Mouse (Mus musculus) intestine, postnatal 0 days (tissue): Measurements from ENCODE around the gene Capn9. TPM values are rescaled to one million over a fixed set of nuclear protein-coding genes. Genes with fewer than 3 reads are reported as not detected.
A peak's percentile ranks its signal among the peaks of the same experiment; 100 is the strongest.

Experiments used
- ATAC-seq: fragments of 200-750 bp; cut with Nextera tagmentation; 2 replicates; pipeline ENCODE4 v1.8.0; 2017; ENCODE audit warnings: mild to moderate bottlenecking, moderate TSS enrichment, moderate library complexity
- H3K27ac ChIP-seq: fragments of 300-500 bp; sonication (generic); 2 replicates; pipeline ENCODE4 v1.5.1; 2014; ENCODE audit warnings: mild to moderate bottlenecking, low read depth, low read length, moderate library complexity
- H3K27me3 ChIP-seq: fragments of 300-500 bp; sonication (generic); replicated peaks from 2 replicates; pipeline ENCODE4 v1.6.1; 2014; ENCODE audit warnings: low read length, mixed read lengths; ENCODE audit not compliant: control insufficient read depth, insufficient read depth
- H3K36me3 ChIP-seq: fragments of 300-500 bp; sonication (generic); 2 replicates; pipeline ENCODE4 v1.6.1; 2014; ENCODE audit warnings: mild to moderate bottlenecking, moderate library complexity; ENCODE audit not compliant: control insufficient read depth, insufficient read depth
- H3K4me1 ChIP-seq: fragments of 300-500 bp; sonication (generic); replicated peaks from 2 replicates; pipeline ENCODE4 v1.6.1; 2014; ENCODE audit warnings: antibody characterized with exemption, low read length, mixed read lengths; ENCODE audit not compliant: control insufficient read depth, insufficient read depth
- H3K4me2 ChIP-seq: fragments of 300-500 bp; sonication (generic); replicated peaks from 2 replicates; pipeline ENCODE4 v1.6.1; 2014; ENCODE audit warnings: low read depth, mild to moderate bottlenecking, moderate library complexity
- H3K4me3 ChIP-seq: fragments of 300-500 bp; sonication (generic); 2 replicates; pipeline ENCODE4 v1.5.1; 2014; ENCODE audit warnings: low read depth, low read length
- H3K9ac ChIP-seq: fragments of 300-500 bp; sonication (generic); 2 replicates; pipeline ENCODE4 v1.6.1; 2014; ENCODE audit warnings: mild to moderate bottlenecking, low read depth, low read length
- H3K9me3 ChIP-seq: fragments of 300-500 bp; sonication (generic); 2 replicates; pipeline ENCODE4 v1.6.1; 2016; ENCODE audit warnings: mixed run types; ENCODE audit not compliant: control insufficient read depth
- CTCF ChIP-seq: sonication (generic); IDR thresholded peaks from 2 replicates; pipeline ENCODE4 v1.5.1; 2016; ENCODE audit warnings: low read depth, mild to moderate bottlenecking, control low read depth, antibody characterized with exemption, moderate library complexity
- WGBS: fragments of 180-500 bp; shearing (Covaris S2); extraction: QIAGEN DNeasy Blood & Tissue Kit; methylation state at CpG from one replicate; pipeline ENCODE4 v1.1.7; 2014; 5-methylcytosine and 5-hydroxymethylcytosine counted together
- polyA plus RNA-seq: library from polyadenylated mRNA; unstranded; fragments of >200 nt; fragmentation: Nextera tagmentation; extraction: Ambion mirVana; gene quantifications from 2 replicates; pipeline ENCODE4 v1.2.1, GENCODE M21; 2015

Gene Capn9
- polyA plus RNA-seq, 1 experiment from 2014 or later = 2.7 TPM

DNA sequence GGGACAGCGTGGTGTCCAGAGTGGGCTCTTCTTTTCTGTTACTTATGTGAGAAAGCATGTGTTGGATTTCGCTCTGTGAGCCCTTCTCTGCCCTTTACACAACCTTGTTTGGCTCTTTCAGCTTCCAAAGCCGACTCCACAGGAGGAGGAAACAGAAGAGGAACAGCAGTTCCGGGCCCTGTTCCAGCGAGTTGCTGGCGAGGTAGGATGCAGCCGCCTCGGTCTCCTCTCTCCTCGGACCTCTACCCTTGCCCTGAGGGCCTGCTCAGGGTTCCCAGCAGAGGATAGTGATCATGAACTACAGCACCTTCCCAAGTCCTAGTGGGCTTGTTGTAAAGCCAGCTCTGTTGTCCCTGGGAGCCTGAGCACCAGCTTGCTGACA, 33.1 kb downstream of the Capn9 start:
- H3K4me2 ChIP-seq = no peak overlapping the region
- no peak overlapping the region for H3K4me3 ChIP-seq
- H3K9ac ChIP-seq = no peak overlapping the region
- H3K4me1 ChIP-seq = no peaks in the 10 kb centered on the region
- no peaks in the 10 kb centered on the region for H3K9me3 ChIP-seq
- no peak for ATAC-seq
- no peaks in the 10 kb centered on the region for H3K27me3 ChIP-seq
- H3K36me3 ChIP-seq = no peaks in the 10 kb centered on the region
- WGBS = 66% methylated on average over 9 of the region's 9 CpGs
- TF ChIP-seq CTCF = no peak
- H3K27ac ChIP-seq = no peak overlapping the region

GRCm38 (mm10) chr8:124614325-124614724, 38.4 kb downstream of the Capn9 start:
- 65% methylated on average over 5 of the region's 6 CpGs for WGBS
- Histone ChIP-seq H3K9me3 (no peaks in the 10 kb centered on the region), H3K4me1 (peaks cover 4% of the 10 kb centered on the region; the same call in 1 of the 2 replicates), H3K4me2 (no peak overlapping the region), H3K4me3 (no peak overlapping the region), H3K36me3 (no peaks in the 10 kb centered on the region), H3K27ac (no peak overlapping the region), H3K9ac (no peak overlapping the region), H3K27me3 (0 out of 2 replicates have a peak, but pooled peaks cover 5% of the 10 kb centered on the region)
- TF ChIP-seq CTCF = no peak
- ATAC-seq = no peak

DNA sequence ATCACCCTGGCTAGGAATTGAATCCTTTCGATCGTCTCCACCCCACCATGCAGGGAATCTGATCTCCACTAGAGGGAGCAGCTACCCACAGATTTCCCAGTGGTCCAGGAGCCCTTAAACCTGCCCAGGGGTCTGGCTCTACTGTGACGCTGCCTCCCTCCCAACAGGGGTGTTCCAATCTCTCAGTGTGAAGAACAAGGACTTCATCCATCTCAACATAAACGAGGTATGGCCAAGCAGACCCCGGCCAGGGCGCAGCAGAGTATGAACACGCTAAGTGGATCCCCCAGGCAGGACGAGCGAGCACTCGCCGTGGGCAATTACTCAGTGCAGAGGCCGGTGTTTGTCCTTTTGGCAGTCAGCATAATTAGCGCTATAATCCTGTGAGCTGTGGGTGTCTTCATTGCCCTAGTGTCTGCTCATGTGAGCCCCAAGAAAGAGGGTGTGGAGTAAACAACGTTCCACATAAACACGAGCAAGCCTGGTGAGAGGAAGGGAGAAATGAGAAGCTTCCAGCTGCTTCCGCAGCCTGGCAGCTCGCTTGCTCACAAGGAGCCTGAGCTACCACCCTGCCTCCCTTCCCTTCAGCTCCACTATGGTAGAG, 41.5 kb downstream of the Capn9 start:
- Histone ChIP-seq H3K4me1 (peaks cover 4% of the 10 kb centered on the region; the same call in 1 of the 2 replicates), H3K9me3 (no peaks in the 10 kb centered on the region), H3K4me3 (peak overlapping the region; percentile 26; the same call in 1 of the 2 replicates), H3K9ac (0 out of 2 replicates have a peak overlapping the region, but pooled peaks have one; percentile 8), H3K4me2 (peak overlapping the region; percentile 65), H3K27me3 (0 out of 2 replicates have a peak, but pooled peaks cover 5% of the 10 kb centered on the region), H3K27ac (no peak overlapping the region), H3K36me3 (no peaks in the 10 kb centered on the region)
- peak; percentile 54; the same call in 1 of the 2 replicates for ATAC-seq
- TF ChIP-seq CTCF = peak; percentile 92
- 8% methylated on average over 17 of the region's 17 CpGs for WGBS

- no peak overlapping the region for H3K27ac ChIP-seq
- no peak overlapping the region for H3K9ac ChIP-seq
- H3K27me3 ChIP-seq = 0 out of 2 replicates have a peak, but pooled peaks cover 5% of the 10 kb centered on the region
- H3K4me2 ChIP-seq = no peak overlapping the region
- H3K36me3 ChIP-seq = no peaks in the 10 kb centered on the region
- ATAC-seq = no peak
- TF ChIP-seq CTCF = no peak
- WGBS = 42% methylated on average over 9 of the region's 9 CpGs
- H3K9me3 ChIP-seq = no peaks in the 10 kb centered on the region
- no peak overlapping the region for H3K4me3 ChIP-seq
- H3K4me1 ChIP-seq = peaks cover 4% of the 10 kb centered on the region; the same call in 1 of the 2 replicates
These were observed 42.3 kb downstream of the Capn9 start for GRCm38 (mm10) chr8:124618252-124618651.

DNA sequence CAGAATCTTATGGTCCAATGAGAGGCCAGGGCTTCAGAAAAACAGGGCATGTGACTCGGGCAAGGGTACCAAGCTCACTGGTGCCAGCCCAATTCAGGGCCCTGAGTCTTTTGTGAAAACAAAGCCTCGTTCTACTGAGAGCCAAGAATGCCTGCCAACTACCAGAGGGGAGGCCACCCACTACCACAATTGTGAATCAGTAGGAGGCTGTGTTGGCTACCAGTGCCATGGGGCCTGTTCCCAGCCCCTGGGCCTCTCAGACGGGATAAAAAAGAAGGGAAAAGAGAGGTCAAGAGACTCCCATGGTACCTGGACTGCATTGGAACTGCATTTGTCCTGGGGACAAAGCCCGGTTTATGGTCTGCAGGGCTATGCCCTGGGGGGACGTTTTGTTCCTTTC, 45.3 kb downstream of the Capn9 start:
- Histone ChIP-seq H3K27ac (no peak overlapping the region), H3K36me3 (no peaks in the 10 kb centered on the region), H3K9me3 (no peaks in the 10 kb centered on the region), H3K9ac (no peak overlapping the region), H3K27me3 (0 out of 2 replicates have a peak, but pooled peaks cover 5% of the 10 kb centered on the region), H3K4me1 (peaks cover 4% of the 10 kb centered on the region; the same call in 1 of the 2 replicates), H3K4me3 (no peak overlapping the region), H3K4me2 (no peak overlapping the region)
- ATAC-seq = no peak
- WGBS = 60% methylated on average over 5 of the region's 5 CpGs
- TF ChIP-seq CTCF = no peak

- no peak overlapping the region for H3K9ac ChIP-seq
- no peak for TF ChIP-seq CTCF
- H3K36me3 ChIP-seq = no peaks in the 10 kb centered on the region
- WGBS = 84% methylated on average over 9 of the region's 9 CpGs
- ATAC-seq = no peak
- H3K4me1 ChIP-seq = no peaks in the 10 kb centered on the region
- no peaks in the 10 kb centered on the region for H3K27me3 ChIP-seq
- no peak overlapping the region for H3K4me3 ChIP-seq
- H3K4me2 ChIP-seq = no peak overlapping the region
- no peak overlapping the region for H3K27ac ChIP-seq
- H3K9me3 ChIP-seq = no peaks in the 10 kb centered on the region
These were observed 50.3 kb downstream of the Capn9 start for GRCm38 (mm10) chr8:124626251-124626650.
